Comparison of ENCODE assay signal across 30 mouse cellular contexts in genomic region chr9:66087062-66087461, GRCm38 (mm10).
"Had no signal": no experiment of that assay in that cellular context is flagged by ENCODE, and none has a peak within 500 bp of the region (broad histone marks: within the 10 kb centered on the region; RNA-seq: fewer than 3 reads in every experiment).

No protein-coding gene starts in this region.

- H3K4me2 ChIP-seq: limb, embryonic 12.5 days; limb, embryonic 13.5 days; limb, embryonic 15.5 days; liver, embryonic 11.5 days; liver, embryonic 12.5 days; liver, embryonic 13.5 days; liver, embryonic 15.5 days; lung, embryonic 15.5 days; midbrain, embryonic 12.5 days; midbrain, embryonic 15.5 days; neural tube, embryonic 12.5 days; neural tube, embryonic 13.5 days had no signal

- H3K9me3 ChIP-seq: limb, embryonic 10.5 days; limb, embryonic 12.5 days; limb, embryonic 13.5 days; limb, embryonic 15.5 days; liver, embryonic 12.5 days; liver, embryonic 13.5 days; liver, embryonic 15.5 days; lung, embryonic 15.5 days; megakaryocyte, embryonic 14.5 days; midbrain, embryonic 10.5 days; midbrain, embryonic 12.5 days; midbrain, embryonic 15.5 days; neural tube, embryonic 12.5 days; neural tube, embryonic 13.5 days had no signal

- DNase-seq: layer of hippocampus, postnatal 36 days; left cerebral cortex, postnatal 4 days; liver; liver, embryonic 13.5 days; liver, postnatal 0 days; lung, adult 18-20 months; lung, adult 2 months; lung, postnatal 10 days; lung, postnatal 14 days; lung, postnatal 36 days; lung, postnatal 4 days; midbrain, embryonic 14.5 days had no signal

- H3K4me1 ChIP-seq: limb, embryonic 13.5 days; liver, embryonic 12.5 days; midbrain, embryonic 12.5 days; midbrain, embryonic 15.5 days; neural tube, embryonic 12.5 days had no signal

- H3K4me3 ChIP-seq: left cerebral cortex, adult 2 months; limb, embryonic 10.5 days; limb, embryonic 12.5 days; limb, embryonic 13.5 days; limb, embryonic 15.5 days; liver, embryonic 12.5 days; liver, embryonic 13.5 days; liver, embryonic 15.5 days; lung, embryonic 15.5 days; megakaryocyte, embryonic 14.5 days; midbrain, embryonic 10.5 days; midbrain, embryonic 12.5 days; midbrain, embryonic 15.5 days; neural tube, embryonic 12.5 days; neural tube, embryonic 13.5 days had no signal

- H3K9ac ChIP-seq: limb, embryonic 12.5 days; limb, embryonic 13.5 days; limb, embryonic 15.5 days; liver, embryonic 12.5 days; liver, embryonic 13.5 days; liver, embryonic 14.5 days; liver, embryonic 15.5 days; liver, postnatal 0 days; lung, embryonic 15.5 days; midbrain, embryonic 12.5 days; midbrain, embryonic 15.5 days; neural tube, embryonic 12.5 days; neural tube, embryonic 13.5 days had no signal

- ATAC-seq: liver, embryonic 12.5 days; liver, postnatal 0 days; lung, postnatal 0 days; midbrain, embryonic 15.5 days had no signal

- H3K27ac ChIP-seq: left cerebral cortex, adult 2 months; limb, embryonic 10.5 days; limb, embryonic 12.5 days; limb, embryonic 13.5 days; limb, embryonic 15.5 days; liver, embryonic 12.5 days; liver, embryonic 13.5 days; liver, embryonic 14.5 days; liver, embryonic 15.5 days; lung, embryonic 15.5 days; macrophage; midbrain, embryonic 10.5 days; midbrain, embryonic 12.5 days; midbrain, embryonic 15.5 days; neural tube, embryonic 12.5 days; neural tube, embryonic 13.5 days had no signal

- H3K27me3 ChIP-seq: limb, embryonic 12.5 days; limb, embryonic 13.5 days; limb, embryonic 15.5 days; lung, embryonic 15.5 days; megakaryocyte, embryonic 14.5 days; midbrain, embryonic 12.5 days; midbrain, embryonic 15.5 days; neural tube, embryonic 12.5 days; neural tube, embryonic 13.5 days had no signal
